Mouse (Mus musculus): ENCODE results near the gene Wdr61. TPM values are rescaled to one million over a fixed set of nuclear protein-coding genes. Genes with fewer than 3 reads are reported as not detected.

Wdr61 gene
- polyA plus RNA-seq, 1 experiment from 2014 or later, result 101 TPM

- H3K4me2 ChIP-seq (ENCODE audit: low read depth, low read length), result peak overlapping the region; percentile 67
- no peaks in the 10 kb centered on the region for H3K36me3 ChIP-seq (ENCODE audit: control insufficient read depth, insufficient read depth)
- H3K27me3 ChIP-seq (ENCODE audit: control insufficient read depth, insufficient read depth, low read length), result peaks cover 69% of the 10 kb centered on the region
- no peak overlapping the region for H3K27ac ChIP-seq (ENCODE audit: low read length)
- H3K9ac ChIP-seq (ENCODE audit: low read length), result no peak overlapping the region
- H3K9me3 ChIP-seq (replicated peaks; ENCODE audit: control insufficient read depth, low read length), result no peaks in the 10 kb centered on the region
- WGBS, result 36% methylated on average over 12 of the region's 12 CpGs
- H3K4me3 ChIP-seq (ENCODE audit: low read length), result no peak overlapping the region
- H3K4me1 ChIP-seq (ENCODE audit: control insufficient read depth, insufficient read depth, low read length), result peaks cover 16% of the 10 kb centered on the region
- no peak for ATAC-seq (replicated peaks; ENCODE audit: extremely low read depth, insufficient read depth, low FRiP score)
Observed at GRCm38 (mm10) chr9:54764091-54764490, 29.8 kb upstream of the Wdr61 start.

DNA sequence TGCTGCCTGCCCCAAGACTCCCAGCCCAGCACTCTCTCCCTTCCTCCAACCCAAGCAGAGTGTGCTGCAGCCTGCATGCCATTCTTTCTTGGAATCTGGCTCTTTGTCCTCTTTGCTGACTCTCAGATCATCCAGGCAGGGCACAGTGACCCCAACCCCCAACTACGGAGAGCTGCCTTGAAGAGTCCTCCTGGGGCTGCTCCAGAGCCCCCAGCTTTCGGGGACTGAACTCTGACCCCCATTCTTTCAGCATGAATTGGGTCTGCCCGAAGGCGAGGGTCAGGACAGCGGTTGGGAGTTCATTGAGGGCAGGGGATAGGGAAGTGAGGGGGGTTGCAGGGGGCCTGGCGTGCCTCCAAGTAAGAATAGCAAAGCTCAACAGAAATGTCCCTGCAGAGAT lies 25.3 kb upstream of the Wdr61 start:
- no peak overlapping the region for H3K4me3 ChIP-seq (ENCODE audit: low read length)
- peaks cover 29% of the 10 kb centered on the region for H3K27me3 ChIP-seq (ENCODE audit: control insufficient read depth, insufficient read depth, low read length)
- no peak for ATAC-seq (replicated peaks; ENCODE audit: extremely low read depth, insufficient read depth, low FRiP score)
- no peaks in the 10 kb centered on the region for H3K9me3 ChIP-seq (replicated peaks; ENCODE audit: control insufficient read depth, low read length)
- no peak overlapping the region for H3K9ac ChIP-seq (ENCODE audit: low read length)
- no peak overlapping the region for H3K4me2 ChIP-seq (ENCODE audit: low read depth, low read length)
- no peaks in the 10 kb centered on the region for H3K36me3 ChIP-seq (ENCODE audit: control insufficient read depth, insufficient read depth)
- H3K27ac ChIP-seq (ENCODE audit: low read length), result no peak overlapping the region
- WGBS, result 37% methylated on average over 6 of the region's 6 CpGs
- peaks cover 2% of the 10 kb centered on the region for H3K4me1 ChIP-seq (ENCODE audit: control insufficient read depth, insufficient read depth, low read length)

- Histone ChIP-seq H3K36me3 (ENCODE audit: control insufficient read depth, insufficient read depth) (no peaks in the 10 kb centered on the region), H3K27me3 (ENCODE audit: control insufficient read depth, insufficient read depth, low read length) (peaks cover 8% of the 10 kb centered on the region; the same call in 1 of the 2 replicates), H3K4me1 (ENCODE audit: control insufficient read depth, insufficient read depth, low read length) (no peaks in the 10 kb centered on the region), H3K27ac (ENCODE audit: low read length) (no peak overlapping the region), H3K9ac (ENCODE audit: low read length) (no peak overlapping the region), H3K4me2 (ENCODE audit: low read depth, low read length) (no peak overlapping the region), H3K4me3 (ENCODE audit: low read length) (no peak overlapping the region), H3K9me3 (replicated peaks; ENCODE audit: control insufficient read depth, low read length) (no peaks in the 10 kb centered on the region)
- WGBS, result 63% methylated on average over 11 of the region's 11 CpGs
- no peak for ATAC-seq (replicated peaks; ENCODE audit: extremely low read depth, insufficient read depth, low FRiP score)
Observed at GRCm38 (mm10) chr9:54752944-54753295, 18.6 kb upstream of the Wdr61 start.

DNA sequence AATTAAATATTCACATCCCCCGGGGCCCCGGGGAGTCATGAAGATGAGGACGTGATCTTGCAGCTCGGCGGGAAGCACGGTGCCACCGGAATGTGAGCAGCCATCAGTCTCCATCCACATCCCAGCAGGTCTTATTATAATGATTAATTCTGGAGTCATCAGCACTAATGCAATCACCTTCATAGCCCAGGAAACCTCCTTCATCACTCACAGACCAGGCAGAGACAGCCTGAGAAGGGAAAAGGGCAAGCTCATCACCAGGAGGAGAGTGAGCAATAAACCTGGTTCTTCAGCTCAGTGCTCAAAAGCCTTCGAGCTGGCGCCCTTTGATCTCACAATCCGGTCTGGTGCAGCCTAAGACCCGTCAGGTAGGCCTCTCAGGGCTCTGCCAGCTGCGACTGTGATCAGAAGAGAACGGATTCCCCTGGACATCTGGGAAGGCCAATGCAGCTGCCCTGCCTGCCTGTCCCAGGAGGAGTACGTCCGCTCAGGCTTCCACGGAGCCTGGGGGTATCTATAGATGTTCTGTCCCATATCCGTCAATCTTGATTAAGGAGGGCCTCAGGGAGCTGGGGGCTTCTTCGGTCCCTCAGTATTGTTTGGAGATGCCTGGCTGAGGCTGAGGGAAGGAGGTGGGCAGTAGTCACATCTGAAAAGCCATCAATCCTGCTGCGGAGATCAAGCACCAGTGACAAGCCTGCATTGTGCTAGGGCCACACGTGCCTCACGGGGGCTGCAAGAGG lies 18.1 kb upstream of the Wdr61 start:
- H3K4me3 ChIP-seq (ENCODE audit: low read length), result no peak overlapping the region
- ATAC-seq (replicated peaks; ENCODE audit: extremely low read depth, insufficient read depth, low FRiP score), result no peak
- no peak overlapping the region for H3K27ac ChIP-seq (ENCODE audit: low read length)
- peaks cover 8% of the 10 kb centered on the region; the same call in 1 of the 2 replicates for H3K27me3 ChIP-seq (ENCODE audit: control insufficient read depth, insufficient read depth, low read length)
- 49% methylated on average over 21 of the region's 21 CpGs for WGBS
- H3K9me3 ChIP-seq (replicated peaks; ENCODE audit: control insufficient read depth, low read length), result no peaks in the 10 kb centered on the region
- H3K4me2 ChIP-seq (ENCODE audit: low read depth, low read length), result no peak overlapping the region
- no peaks in the 10 kb centered on the region for H3K4me1 ChIP-seq (ENCODE audit: control insufficient read depth, insufficient read depth, low read length)
- no peaks in the 10 kb centered on the region for H3K36me3 ChIP-seq (ENCODE audit: control insufficient read depth, insufficient read depth)
- no peak overlapping the region for H3K9ac ChIP-seq (ENCODE audit: low read length)

DNA sequence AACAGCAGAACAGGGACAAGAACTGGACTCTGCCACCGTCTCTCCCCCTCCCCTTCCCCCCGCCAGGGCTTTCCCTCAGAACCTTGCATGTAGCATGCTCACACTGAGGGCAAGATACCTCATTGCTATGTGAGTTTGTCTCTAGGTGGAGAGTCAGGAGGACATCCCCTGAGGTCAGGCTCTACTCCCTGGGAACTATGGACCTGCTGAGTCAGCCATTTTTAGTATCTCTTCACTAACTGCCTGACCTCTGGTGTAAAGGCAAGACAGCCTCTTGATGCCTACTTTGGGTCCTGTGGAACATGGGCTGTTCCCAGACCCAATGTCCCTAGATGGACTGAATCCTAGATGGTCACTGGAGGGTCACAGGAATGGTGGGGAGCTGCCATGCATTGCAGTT lies 17.4 kb upstream of the Wdr61 start:
- H3K27ac ChIP-seq (ENCODE audit: low read length), result no peak overlapping the region
- no peaks in the 10 kb centered on the region for H3K9me3 ChIP-seq (replicated peaks; ENCODE audit: control insufficient read depth, low read length)
- no peak overlapping the region for H3K9ac ChIP-seq (ENCODE audit: low read length)
- no peak for ATAC-seq (replicated peaks; ENCODE audit: extremely low read depth, insufficient read depth, low FRiP score)
- WGBS, result 72% methylated on average over 2 of the region's 2 CpGs
- H3K4me1 ChIP-seq (ENCODE audit: control insufficient read depth, insufficient read depth, low read length), result no peaks in the 10 kb centered on the region
- no peaks in the 10 kb centered on the region for H3K36me3 ChIP-seq (ENCODE audit: control insufficient read depth, insufficient read depth)
- no peak overlapping the region for H3K4me2 ChIP-seq (ENCODE audit: low read depth, low read length)
- peaks cover 8% of the 10 kb centered on the region; the same call in 1 of the 2 replicates for H3K27me3 ChIP-seq (ENCODE audit: control insufficient read depth, insufficient read depth, low read length)
- H3K4me3 ChIP-seq (ENCODE audit: low read length), result no peak overlapping the region

DNA sequence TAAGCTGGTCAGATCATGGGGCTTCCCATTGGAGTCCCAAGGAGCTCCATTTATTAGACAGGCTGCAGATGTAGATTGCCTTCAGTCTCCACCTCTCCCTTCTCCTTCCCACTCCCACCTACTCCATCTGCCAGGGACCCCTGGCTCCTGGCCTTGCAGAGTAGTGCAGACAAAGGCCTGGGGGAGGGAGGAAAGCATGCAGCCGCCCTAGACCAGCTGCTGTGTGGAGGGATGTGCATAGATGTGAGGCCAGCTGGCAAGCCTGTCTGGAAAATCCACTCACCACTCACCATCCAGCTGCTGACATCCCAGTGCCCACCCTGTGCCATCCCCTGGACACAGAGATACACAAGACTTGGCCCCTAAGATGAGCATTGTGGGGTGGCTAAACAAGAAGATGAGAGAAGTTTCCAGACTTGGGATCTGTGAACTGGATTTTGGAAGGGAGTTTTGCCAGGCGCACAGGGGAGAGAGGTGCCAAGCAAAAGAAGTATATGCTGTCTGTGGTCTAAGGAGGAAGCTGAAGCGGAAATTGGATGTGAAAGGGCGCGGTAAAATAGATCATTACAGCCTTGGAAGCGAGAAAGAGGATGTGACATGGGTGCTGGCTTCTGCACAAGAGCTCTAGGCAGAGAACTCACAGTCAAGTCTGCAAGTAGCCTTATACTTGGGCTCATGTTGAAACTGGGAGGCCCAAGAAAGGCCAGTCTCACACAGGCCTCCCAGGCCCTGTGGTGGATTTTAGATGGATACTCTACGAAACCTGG lies 16.1 kb upstream of the Wdr61 start:
- ATAC-seq (replicated peaks; ENCODE audit: extremely low read depth, insufficient read depth, low FRiP score), result no peak
- WGBS, result 80% methylated on average over 7 of the region's 7 CpGs

DNA sequence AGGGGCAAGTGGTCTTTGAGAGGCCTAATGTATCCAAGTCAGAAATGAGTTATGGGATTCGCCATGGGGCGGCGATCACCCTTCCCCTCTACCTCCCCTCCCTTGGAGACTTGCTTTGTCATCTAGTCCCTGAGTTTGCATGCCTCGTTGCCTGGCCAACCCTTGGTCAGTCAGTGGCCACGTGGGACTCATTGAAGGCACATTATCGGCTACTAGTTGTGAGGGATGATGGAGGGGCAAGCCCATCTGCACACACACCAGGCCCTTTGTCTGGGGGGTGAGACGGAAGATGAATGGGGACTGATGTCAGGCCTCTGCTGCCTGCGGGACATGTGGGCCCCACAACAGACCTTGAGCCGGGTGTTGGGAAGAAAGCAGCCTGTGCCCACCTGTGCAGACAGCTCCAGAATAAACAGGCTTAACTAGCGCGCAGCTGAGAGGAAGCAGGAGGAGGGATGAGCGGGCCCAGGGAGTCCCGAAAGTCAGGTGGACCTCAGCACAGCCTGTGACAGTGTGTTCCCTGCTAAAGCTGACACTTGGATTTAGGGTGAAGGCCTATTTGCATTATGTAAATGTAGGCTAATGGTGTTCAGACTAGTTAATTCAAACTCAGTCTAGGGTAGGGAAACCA lies 11.5 kb upstream of the Wdr61 start:
- whole genome bisulfite sequencing, result 75% methylated on average over 13 of the region's 13 CpGs

More for the DNA sequence above, 16.1 kb upstream of the Wdr61 start:
- Histone ChIP-seq H3K4me2 (ENCODE audit: low read depth, low read length) (no peak overlapping the region), H3K4me1 (ENCODE audit: control insufficient read depth, insufficient read depth, low read length) (no peaks in the 10 kb centered on the region), H3K4me3 (ENCODE audit: low read length) (no peak overlapping the region), H3K36me3 (ENCODE audit: control insufficient read depth, insufficient read depth) (no peaks in the 10 kb centered on the region), H3K27ac (ENCODE audit: low read length) (no peak overlapping the region), H3K27me3 (ENCODE audit: control insufficient read depth, insufficient read depth, low read length) (peaks cover 8% of the 10 kb centered on the region; the same call in 1 of the 2 replicates), H3K9ac (ENCODE audit: low read length) (no peak overlapping the region), H3K9me3 (replicated peaks; ENCODE audit: control insufficient read depth, low read length) (no peaks in the 10 kb centered on the region)

DNA sequence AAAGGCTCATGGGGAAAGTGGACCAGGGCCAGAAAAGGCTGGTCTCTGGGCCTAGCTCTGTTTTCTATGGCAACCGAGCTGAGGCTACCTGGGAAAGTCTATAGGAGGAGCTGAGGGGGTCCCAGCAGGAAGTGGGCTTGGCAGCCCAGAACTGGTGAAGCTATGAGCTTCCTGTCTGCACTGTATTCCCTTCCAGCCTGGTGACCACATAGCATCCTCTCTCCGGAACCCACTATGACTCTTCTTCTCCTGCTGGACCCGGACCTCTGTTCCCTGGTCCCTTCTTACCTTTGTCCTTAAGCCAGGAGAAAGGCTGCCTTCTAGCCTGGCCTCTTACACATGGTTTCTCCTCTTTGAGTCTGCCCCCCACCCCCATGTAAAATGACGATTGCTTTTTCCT lies 9.6 kb upstream of the Wdr61 start:
- no peaks in the 10 kb centered on the region for H3K4me1 ChIP-seq (ENCODE audit: control insufficient read depth, insufficient read depth, low read length)
- no peak for ATAC-seq (replicated peaks; ENCODE audit: extremely low read depth, insufficient read depth, low FRiP score)
- no peak overlapping the region for H3K4me3 ChIP-seq (ENCODE audit: low read length)
- 55% methylated on average over 4 of the region's 4 CpGs for WGBS
- H3K9ac ChIP-seq (ENCODE audit: low read length), result no peak overlapping the region
- H3K9me3 ChIP-seq (replicated peaks; ENCODE audit: control insufficient read depth, low read length), result no peaks in the 10 kb centered on the region
- no peaks in the 10 kb centered on the region for H3K27me3 ChIP-seq (ENCODE audit: control insufficient read depth, insufficient read depth, low read length)
- H3K4me2 ChIP-seq (ENCODE audit: low read depth, low read length), result no peak overlapping the region
- H3K36me3 ChIP-seq (ENCODE audit: control insufficient read depth, insufficient read depth), result no peaks in the 10 kb centered on the region
- H3K27ac ChIP-seq (ENCODE audit: low read length), result no peak overlapping the region

More for the DNA sequence above, 11.5 kb upstream of the Wdr61 start:
- no peaks in the 10 kb centered on the region for H3K27me3 ChIP-seq (ENCODE audit: control insufficient read depth, insufficient read depth, low read length)
- no peak for ATAC-seq (replicated peaks; ENCODE audit: extremely low read depth, insufficient read depth, low FRiP score)
- H3K4me1 ChIP-seq (ENCODE audit: control insufficient read depth, insufficient read depth, low read length), result no peaks in the 10 kb centered on the region
- H3K9ac ChIP-seq (ENCODE audit: low read length), result no peak overlapping the region
- no peak overlapping the region for H3K4me2 ChIP-seq (ENCODE audit: low read depth, low read length)
- H3K9me3 ChIP-seq (replicated peaks; ENCODE audit: control insufficient read depth, low read length), result no peaks in the 10 kb centered on the region
- H3K4me3 ChIP-seq (ENCODE audit: low read length), result no peak overlapping the region
- no peaks in the 10 kb centered on the region for H3K36me3 ChIP-seq (ENCODE audit: control insufficient read depth, insufficient read depth)
- H3K27ac ChIP-seq (ENCODE audit: low read length), result no peak overlapping the region

DNA sequence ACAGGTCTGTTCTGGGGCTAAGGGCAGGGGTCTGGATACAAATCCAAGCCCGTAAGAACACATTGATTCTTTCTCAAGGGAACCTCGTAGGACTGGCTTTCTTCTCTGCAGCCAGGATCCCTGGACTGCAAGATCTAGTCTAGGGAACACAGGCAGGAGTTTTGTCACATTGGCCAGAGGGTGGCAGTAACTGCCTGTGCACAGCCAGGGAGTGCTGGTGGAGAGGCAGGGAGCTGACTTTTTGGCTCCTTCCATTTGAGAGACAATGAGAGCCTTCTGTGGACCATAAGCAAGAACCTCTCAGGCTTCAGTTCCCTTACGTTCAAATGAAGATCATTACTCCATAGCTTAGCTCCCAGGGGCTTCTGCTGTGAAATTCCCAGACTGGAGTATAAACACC lies 4.1 kb upstream of the Wdr61 start:
- ATAC-seq (replicated peaks; ENCODE audit: extremely low read depth, insufficient read depth, low FRiP score), result no peak
- no peak overlapping the region for H3K4me3 ChIP-seq (ENCODE audit: low read length)
- H3K9ac ChIP-seq (ENCODE audit: low read length), result no peak overlapping the region
- no peaks in the 10 kb centered on the region for H3K27me3 ChIP-seq (ENCODE audit: control insufficient read depth, insufficient read depth, low read length)
- 25% methylated on average over 3 of the region's 3 CpGs for WGBS
- no peak overlapping the region for H3K27ac ChIP-seq (ENCODE audit: low read length)
- H3K4me2 ChIP-seq (ENCODE audit: low read depth, low read length), result no peak overlapping the region
- H3K36me3 ChIP-seq (ENCODE audit: control insufficient read depth, insufficient read depth), result no peaks in the 10 kb centered on the region
- no peaks in the 10 kb centered on the region for H3K9me3 ChIP-seq (replicated peaks; ENCODE audit: control insufficient read depth, low read length)
- H3K4me1 ChIP-seq (ENCODE audit: control insufficient read depth, insufficient read depth, low read length), result peaks cover 10% of the 10 kb centered on the region
